Mouse (Mus musculus) layer of hippocampus, adult 11-12 months (tissue): ENCODE data around the gene Alkal2.

Source experiments
- DNase-seq: peaks from one replicate; pipeline ENCODE4 v3.0.0; 2022; ENCODE audit warnings: low spot score

The Alkal2 gene

GRCm38 (mm10) chr12:30883986-30884621, at the start of gene Alkal2:
Gene Alkal2, plus strand, starts transcription at chr12:30884322.
- no peak for DNase-seq

GRCm38 (mm10) chr12:30848521-30848920, 35.6 kb upstream of the Alkal2 start:
- DNase-seq: no peak

GRCm38 (mm10) chr12:30850902-30851301, 33.2 kb upstream of the Alkal2 start:
- peak; percentile 55 for DNase-seq

- DNase-seq: peak; percentile 13
Observed at GRCm38 (mm10) chr12:30851871-30852270, 32.3 kb upstream of the Alkal2 start.

- no peak for DNase-seq
Observed at GRCm38 (mm10) chr12:30855442-30856159, 28.5 kb upstream of the Alkal2 start.

GRCm38 (mm10) chr12:30856172-30856571, 27.9 kb upstream of the Alkal2 start:
- no peak for DNase-seq

- no peak for DNase-seq
Observed at GRCm38 (mm10) chr12:30864347-30864746, 19.8 kb upstream of the Alkal2 start.

GRCm38 (mm10) chr12:30865781-30866180, 18.3 kb upstream of the Alkal2 start:
- DNase-seq: no peak

- peak; percentile 17 for DNase-seq
Observed at GRCm38 (mm10) chr12:30879447-30879846, 4.7 kb upstream of the Alkal2 start.

- DNase-seq: no peak
Observed at GRCm38 (mm10) chr12:30883592-30883985, 533 bp upstream of the Alkal2 start.

- no peak for DNase-seq
Observed at GRCm38 (mm10) chr12:30884622-30885230, 604 bp downstream of the Alkal2 start.

- DNase-seq: no peak
Observed at GRCm38 (mm10) chr12:30885891-30886290, 1.8 kb downstream of the Alkal2 start.

- no peak for DNase-seq
Observed at GRCm38 (mm10) chr12:30888003-30888402, 3.9 kb downstream of the Alkal2 start.

GRCm38 (mm10) chr12:30890067-30890466, 5.9 kb downstream of the Alkal2 start:
- DNase-seq: peak; percentile 82

GRCm38 (mm10) chr12:30891438-30891837, 7.3 kb downstream of the Alkal2 start:
- no peak for DNase-seq

- no peak for DNase-seq
Observed at GRCm38 (mm10) chr12:30897039-30897438, 12.9 kb downstream of the Alkal2 start.

- no peak for DNase-seq
Observed at GRCm38 (mm10) chr12:30908658-30909057, 24.5 kb downstream of the Alkal2 start.

- DNase-seq: no peak
Observed at GRCm38 (mm10) chr12:30909881-30910280, 25.8 kb downstream of the Alkal2 start.

- DNase-seq: no peak
Observed at GRCm38 (mm10) chr12:30910860-30911259, 26.7 kb downstream of the Alkal2 start.

- DNase-seq: peak; percentile 94
Observed at GRCm38 (mm10) chr12:30911261-30912047, 27.3 kb downstream of the Alkal2 start, which contains the start of the genes Acp1 and Sh3yl1. Gene Acp1, minus strand, starts transcription at chr12:30911589. Gene Sh3yl1, plus strand, starts transcription at chr12:30911668.

GRCm38 (mm10) chr12:30912048-30912381, 27.9 kb downstream of the Alkal2 start:
- peak; percentile 39 for DNase-seq

- DNase-seq: no peak
Observed at GRCm38 (mm10) chr12:30912840-30913239, 28.7 kb downstream of the Alkal2 start.
